Mouse (Mus musculus) E14TG2a.4 (cell line): ENCODE data around the gene Cdk13.

ENCODE experiments used
- CTCF ChIP-seq: conservative IDR thresholded peaks from 2 replicates; pipeline ENCODE4 v1.5.1; 2014; ENCODE audit warnings: low read length
- NANOG ChIP-seq: IDR thresholded peaks from 2 replicates; pipeline ENCODE4 v1.6.1; 2014; ENCODE audit warnings: borderline replicate concordance, low read length, mixed read lengths
- POU5F1 ChIP-seq: IDR thresholded peaks from 2 replicates; pipeline ENCODE4 v1.6.1; 2014; ENCODE audit warnings: low read length, borderline replicate concordance

- no peak for TF ChIP-seq NANOG
- no peak for TF ChIP-seq CTCF
- no peak for TF ChIP-seq POU5F1
Observed at GRCm38 (mm10) chr13:17694414-17694813, 110.5 kb downstream of the Cdk13 start.
